Mouse (Mus musculus) lung, postnatal 36 days (tissue): ENCODE measurements at regions not wholly inside any gene's neighbourhood (a gene's known extent, or its start where the extent isn't known, plus 50 kb on each side); places are given as distances from the start of the nearest gene placed in this dataset.

ENCODE experiments used
- DNase-seq: peaks from one replicate; pipeline ENCODE4 v3.0.0; 2022; ENCODE audit warnings: mixed read lengths

DNA sequence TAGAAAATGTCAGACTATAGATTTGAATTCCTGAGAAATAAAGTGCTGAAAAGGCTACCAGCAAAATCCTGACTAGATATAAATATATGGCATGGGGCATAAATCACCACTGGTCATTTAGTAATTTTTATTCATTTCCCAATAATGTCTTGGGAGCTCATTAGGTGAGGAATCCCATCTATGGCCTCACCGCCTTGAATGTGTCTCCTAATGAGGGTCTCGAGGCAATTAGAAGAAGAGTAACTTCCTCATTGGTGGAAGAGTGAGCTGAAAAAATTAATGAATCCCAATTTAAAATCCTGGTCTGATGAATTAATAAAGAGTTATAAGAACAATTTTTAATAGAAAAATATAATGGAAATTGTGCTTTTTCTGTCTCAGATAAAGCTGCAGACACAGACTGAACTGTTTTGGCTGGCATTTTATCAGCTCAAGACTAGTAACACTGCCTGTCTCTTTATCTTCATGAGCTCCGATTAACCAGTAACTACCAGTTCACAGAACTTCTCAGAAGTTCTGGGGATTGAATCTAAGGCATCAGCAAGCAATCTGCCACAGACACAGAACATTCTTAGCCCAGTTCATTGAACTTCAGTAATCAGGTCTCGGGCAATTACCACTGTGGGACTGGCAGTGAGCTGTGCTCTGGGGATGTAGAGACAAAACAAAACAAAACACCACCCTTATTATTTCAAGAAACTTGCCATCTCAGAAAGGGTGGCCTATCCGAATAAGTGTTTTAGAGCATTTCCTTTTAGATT is 170.7 kb downstream of the Plpp3 start:
- DNase-seq: no peak

DNA sequence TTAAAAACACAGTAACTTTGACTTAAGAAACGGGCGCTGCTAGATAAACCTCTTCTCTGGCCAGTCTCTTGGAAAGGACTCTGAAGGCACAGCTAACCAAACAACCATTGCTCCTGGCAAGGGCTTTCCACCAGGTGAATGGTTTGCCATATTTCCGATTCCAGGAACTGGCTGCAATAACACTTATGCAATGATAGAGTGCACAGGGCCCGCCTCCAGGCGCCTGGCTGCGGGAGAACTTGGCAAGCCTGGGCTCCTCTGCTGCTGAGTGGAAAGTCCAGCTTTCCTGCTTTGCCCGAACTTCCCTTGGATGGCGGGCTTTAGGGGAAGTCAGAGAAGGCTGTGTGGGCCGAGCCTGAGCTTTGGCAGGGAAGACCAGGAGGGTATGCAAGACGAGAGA is 171.6 kb downstream of the Plpp3 start:
- peak; percentile 86 for DNase-seq

DNA sequence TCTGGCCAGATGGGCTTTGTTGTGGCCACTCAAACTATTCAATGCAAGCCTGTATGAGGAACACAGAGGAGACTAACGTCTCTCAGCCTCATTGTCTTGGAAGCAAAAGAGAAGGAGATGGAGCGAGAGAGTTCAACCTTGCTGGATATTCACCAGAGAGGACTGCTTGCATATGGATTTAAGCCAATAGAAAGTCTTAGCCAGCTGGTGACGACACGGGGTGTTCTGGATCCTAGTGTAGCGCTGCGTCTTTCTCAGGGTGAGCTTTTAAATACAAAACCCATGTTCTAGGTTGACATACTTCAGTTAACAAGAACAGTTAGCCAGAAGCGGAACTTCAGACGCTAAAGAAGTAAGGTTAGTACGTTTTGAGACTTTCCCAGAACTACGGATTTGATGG is 174.9 kb downstream of the Plpp3 start:
- DNase-seq: no peak

DNA sequence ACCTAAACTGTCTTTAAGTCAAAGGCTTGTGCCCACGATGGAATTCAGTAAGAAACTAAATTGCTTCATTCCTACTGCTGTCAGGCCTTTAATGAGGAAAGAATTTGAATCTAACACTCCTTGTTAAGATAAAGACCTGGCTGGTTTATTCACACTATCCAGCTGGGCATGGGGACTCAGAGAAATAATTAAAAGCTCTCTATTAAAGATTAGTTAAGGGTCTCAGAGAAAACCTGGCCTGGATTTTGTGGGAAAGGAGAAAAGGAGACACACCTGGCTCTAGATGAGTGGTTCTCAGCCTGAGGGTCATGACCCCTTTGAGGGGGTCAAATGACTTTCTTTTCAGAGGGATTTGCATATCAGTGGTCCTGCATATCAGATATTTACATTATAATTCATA is 178.7 kb downstream of the Plpp3 start:
- no peak for DNase-seq

DNA sequence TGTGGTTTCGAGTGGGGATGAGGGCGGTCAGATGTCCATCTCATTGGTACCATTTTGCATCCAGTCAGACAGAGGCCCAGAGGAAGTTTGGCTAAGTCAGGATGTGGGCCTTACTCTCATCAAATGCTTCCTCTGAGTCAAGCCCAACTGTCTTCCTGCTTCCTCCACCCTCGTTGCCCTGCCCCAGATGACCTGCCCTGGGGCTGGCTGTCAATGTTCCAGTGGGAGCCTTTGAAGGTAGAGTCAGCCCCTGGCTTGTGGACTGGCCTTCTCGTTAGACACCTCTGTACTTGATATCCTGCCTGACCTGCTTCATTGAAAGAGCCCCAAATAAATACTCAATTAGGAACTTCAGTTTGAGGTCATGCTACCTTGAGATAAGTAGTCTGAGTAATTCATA is 179.4 kb downstream of the Plpp3 start:
- DNase-seq: no peak

DNA sequence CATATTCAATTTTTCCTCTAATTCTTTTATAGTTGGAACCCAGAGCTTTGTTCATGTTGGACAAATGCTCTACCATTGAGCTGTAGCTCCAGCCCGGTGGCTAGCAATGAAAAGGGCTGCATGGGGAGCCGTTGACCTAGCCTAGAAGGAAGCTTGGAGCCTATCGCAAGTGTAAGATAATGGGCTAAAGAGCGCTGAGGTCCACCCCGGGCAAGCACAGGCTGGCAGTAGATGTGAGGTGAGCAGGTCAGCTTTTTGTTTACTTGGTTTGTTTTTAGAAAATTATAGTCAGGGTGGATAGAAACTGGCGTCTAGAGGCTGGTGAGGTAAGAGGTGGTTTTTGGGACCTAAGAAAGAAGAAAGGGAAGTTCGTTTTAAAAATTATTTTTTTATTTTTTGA is 181.0 kb downstream of the Plpp3 start:
- no peak for DNase-seq

DNA sequence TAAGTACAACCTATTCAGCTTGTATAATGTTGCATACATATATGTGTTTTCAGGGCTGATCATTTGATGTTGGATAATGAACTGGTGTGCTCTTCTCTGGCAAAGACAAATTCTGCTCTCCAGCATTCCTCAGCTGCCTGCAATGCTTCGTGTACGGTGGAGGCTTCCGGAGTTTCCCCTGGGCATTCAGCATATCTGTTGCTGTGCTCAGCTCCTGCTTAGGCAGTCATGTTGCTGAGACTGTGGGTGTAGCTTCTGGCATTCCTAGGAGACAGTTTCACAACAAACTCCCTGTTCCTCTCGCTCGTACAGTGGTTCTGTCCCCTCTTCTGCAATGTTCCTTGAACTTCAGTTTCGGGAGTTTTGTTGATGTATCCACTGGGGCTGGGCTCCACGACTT is 181.7 kb downstream of the Plpp3 start:
- DNase-seq: peak; percentile 15

DNA sequence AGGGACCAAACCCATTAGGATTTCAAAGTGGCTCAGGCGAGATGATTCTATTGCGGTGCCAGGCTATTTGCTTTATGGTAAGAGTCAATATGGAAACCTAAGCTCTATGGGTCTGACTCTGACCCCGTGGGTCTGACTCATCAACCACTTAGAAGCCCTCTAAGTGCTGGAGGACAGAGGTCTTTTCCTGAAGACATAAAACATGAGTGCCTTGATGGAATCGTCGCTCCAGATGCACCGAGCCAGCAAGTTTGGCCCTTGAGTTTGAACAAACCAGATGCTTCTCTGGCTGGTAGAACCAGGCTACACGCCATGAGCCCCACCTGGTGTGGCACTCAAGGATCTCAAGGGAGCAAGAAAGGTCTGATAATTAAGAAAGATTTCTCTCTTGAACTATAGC is 184.1 kb downstream of the Plpp3 start:
- DNase-seq: no peak

DNA sequence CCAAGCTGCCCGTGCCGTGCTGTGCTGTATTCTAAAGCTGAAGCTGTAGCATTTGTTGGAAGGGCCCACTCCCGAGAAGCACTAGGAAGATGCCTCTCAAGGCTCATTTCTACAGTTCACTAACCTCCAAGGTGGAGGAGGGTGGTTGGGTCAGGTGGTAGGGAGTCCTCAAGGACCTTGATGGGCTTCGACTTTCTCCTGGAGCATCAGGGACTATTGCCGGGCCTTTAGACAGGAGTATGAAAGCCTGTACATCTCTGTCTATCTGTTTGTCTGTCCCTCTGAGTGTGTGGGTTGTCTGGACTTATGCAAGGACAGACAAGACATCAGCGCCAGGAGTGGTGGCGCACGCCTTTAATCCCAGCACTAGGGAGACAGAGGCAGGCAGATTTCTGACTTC is 189.7 kb downstream of the Plpp3 start:
- no peak for DNase-seq

DNA sequence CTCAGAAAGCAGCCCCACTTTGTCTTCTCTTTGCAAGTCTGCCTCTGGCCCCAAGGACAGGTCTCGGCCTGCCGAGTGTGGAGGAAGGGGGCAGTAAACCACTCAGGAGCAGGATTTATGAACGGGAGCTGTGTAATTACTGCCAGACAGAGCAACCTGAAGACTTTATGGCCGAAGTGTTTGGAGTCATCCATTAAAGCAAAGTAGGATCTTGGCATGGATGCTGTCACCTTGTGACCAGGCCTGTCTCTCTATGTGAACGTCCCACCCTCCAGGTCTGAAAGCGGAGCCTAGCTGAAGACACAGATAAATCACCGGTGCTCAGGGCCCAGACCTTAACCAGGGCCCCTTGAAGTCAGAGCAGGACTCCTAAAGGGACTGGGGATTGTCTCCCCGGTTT is 190.8 kb downstream of the Plpp3 start:
- DNase-seq: no peak

DNA sequence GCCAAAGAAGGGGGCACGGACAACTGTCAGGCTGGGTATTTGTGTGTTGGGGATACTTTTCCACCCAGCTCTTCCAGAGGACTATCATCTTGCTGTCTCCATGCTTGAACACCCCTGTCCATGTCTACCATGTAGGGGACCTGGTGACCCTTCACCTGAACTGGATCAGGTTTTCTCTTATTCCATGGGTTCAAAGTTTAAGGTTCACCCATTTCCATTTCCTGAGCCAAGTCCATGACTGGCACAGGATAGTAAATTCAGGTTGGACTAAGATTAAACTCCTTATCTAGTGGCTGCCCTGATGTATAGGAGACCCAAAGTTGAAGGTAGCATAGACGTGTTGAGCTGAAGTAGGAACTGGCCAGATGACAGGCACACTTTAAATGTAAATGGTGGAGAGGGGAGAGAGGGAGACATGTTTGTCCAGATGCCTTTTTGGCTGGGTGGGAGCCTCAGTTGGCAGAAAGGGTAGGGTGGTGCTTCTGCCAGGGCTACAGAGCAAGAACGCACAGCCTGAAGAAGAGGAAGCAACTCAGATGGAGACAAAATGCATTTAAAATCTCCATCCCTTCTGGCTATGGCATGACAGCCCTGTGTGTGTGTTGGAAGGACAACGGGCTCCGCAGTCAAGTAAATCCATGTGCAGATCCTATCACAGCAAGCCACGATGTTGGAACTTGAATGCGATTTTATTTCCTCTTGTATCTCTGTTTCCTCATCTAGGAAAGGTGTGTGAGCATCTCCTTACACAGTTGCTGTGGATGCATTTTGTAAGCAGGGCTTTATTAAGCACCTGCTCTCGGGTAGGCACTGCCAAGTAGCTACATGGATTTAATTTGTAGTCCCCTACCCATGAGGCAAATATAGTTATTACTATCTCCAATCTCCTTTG is 192.4 kb downstream of the Plpp3 start:
- DNase-seq: no peak

DNA sequence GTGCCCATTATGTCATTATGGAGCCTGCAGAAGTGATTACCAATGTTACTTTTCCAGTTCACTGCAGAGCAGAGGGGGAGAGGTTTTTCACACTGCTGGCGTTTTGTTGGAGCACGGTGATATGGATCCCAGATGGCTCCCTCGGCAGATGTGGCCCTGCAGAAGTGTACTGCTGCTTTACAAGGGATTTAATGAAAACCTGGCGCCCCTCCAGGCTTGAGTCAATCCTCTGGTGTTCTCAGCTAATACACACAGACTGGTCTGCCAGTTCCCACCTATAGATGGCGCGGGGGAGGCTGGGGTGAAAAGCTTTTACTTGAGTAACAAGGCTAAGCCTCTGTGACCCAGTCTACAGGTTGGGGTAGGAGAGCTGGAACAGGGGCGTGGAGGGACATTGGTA is 195.2 kb downstream of the Plpp3 start:
- peak; percentile 26 for DNase-seq

DNA sequence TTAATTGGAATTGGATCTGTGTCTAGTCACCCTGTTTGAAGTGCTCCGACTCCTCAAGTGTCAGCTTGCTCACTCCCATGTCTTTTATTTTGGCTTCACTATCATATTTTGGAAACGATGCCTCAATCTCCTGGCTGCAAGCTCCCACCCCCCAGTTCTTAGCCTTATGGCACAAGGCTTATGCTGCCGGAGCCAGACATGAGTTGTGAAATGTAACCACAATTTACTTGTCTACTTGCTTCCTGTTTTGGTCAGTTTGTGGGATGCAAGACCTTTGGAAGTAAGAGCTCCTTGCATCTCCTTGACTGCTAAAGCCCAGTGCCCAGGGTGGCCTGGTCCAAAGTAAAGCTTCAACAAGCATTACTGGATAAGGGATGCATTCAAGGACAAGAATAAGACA is 195.8 kb downstream of the Plpp3 start:
- no peak for DNase-seq

DNA sequence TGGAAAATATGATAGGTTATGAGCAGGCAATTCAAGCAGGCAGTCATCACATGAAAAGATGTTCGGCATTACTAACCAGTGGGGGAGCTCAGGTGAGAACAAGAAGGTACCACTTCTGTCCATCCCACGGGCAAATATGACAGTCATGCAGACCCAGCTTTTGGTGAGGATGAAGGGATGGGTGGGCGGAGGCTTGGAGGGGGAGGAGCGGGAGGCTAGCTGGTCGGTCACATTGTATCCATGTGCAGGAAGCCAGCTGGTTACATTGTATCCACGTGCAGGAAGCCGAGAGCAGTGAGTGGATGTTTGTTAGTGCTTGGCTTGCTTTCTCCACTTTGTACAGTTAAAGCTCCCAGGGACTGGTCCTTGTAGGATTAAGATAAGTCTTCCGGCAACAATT is 196.9 kb downstream of the Plpp3 start:
- no peak for DNase-seq

DNA sequence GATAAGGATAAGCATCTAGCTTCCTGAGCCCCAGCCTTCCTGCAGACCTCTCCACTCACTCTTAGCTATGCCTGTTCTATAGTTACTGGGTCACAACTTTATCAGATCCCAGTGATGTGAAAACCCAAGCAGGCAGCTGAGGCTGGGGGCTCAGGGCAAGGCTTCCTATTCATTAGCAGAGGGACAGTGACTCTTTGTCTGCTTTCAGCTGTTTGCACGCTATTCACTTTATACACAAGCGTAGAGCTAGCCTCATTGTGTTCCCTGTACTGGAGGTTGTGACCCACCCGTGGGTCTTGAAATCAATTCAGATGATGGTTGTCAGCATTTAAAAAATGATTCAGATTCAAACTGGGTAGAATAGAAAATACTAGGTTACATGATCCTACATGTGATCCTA is 199.5 kb downstream of the Plpp3 start:
- no peak for DNase-seq

DNA sequence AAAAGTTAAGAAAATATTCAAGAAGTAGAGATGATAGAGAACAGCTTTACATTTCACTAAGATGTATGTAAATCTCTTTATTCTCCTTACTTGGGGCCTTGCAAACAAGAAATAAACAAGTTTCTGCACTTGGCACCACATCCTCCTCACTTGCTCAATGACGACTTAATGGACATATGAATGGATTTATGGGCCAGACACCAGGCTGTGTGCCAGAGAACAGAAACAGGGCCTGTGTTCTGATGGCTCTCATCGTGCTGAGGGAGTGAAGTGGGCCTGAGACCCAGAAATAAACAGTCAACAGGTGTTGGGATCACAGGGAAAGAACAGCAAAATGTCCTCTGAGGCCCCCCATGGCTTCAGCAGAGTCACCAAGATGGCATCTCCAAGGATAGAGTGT is 201.6 kb downstream of the Plpp3 start:
- no peak for DNase-seq

DNA sequence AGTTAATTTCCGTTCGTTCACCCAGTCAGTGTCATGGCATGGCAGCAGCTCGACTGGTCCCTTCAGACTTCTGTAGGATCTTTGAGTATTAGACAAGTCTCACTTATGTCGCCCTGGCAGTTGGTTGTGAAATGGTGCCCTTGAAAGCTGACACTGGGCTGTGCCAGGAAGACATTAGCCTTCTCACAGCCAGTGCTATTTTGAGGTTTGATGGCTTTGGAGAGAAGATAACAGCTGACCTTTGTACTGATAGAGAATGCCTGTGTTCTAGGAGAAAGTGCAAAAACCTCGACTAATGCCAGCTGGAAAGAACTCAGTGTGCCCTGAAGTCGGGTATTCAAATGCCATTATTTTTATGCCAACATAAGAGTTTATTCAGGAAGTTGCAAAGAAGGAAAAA is 207.3 kb downstream of the Plpp3 start:
- DNase-seq: peak; percentile 33

DNA sequence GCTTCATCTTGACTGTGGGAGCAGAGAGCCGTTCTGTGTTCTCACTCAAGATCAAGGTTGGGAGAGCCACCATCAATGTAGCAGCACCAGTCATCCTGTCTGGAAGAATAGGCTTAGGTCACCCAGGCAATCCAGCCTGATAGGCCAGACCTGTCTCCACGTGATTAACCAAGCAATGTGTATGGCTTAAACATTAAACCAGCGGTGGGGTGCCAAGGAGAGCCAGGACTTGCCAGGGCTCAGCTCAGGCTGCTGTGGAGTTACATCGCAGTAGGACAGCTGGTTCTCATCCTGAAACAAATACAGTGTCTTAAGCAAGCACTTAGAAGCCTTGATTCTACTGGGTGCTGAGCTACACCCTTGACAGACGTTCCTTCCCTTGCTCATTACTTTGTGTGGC is 207.9 kb downstream of the Plpp3 start:
- DNase-seq: peak; percentile 58

DNA sequence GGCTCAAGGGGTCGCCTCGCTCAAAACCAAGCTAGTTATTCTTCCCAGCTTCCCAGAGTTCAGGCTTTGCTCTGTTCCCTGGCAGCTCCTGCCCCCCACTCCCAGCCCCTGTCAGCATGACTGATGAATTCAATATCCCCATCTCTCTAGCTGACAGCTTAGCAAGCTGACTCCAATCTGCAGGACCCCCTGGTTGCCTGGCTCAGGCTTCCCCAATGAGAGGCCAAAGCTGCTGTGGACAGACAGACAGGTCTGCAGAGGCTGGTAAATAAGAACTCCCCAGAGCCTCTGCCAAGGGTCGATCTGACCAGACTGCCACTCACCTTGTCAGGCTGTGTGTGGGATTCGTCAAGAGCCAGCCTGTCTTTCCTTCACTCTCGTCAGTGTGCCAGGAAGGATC is 219.4 kb downstream of the Plpp3 start:
- no peak for DNase-seq

DNA sequence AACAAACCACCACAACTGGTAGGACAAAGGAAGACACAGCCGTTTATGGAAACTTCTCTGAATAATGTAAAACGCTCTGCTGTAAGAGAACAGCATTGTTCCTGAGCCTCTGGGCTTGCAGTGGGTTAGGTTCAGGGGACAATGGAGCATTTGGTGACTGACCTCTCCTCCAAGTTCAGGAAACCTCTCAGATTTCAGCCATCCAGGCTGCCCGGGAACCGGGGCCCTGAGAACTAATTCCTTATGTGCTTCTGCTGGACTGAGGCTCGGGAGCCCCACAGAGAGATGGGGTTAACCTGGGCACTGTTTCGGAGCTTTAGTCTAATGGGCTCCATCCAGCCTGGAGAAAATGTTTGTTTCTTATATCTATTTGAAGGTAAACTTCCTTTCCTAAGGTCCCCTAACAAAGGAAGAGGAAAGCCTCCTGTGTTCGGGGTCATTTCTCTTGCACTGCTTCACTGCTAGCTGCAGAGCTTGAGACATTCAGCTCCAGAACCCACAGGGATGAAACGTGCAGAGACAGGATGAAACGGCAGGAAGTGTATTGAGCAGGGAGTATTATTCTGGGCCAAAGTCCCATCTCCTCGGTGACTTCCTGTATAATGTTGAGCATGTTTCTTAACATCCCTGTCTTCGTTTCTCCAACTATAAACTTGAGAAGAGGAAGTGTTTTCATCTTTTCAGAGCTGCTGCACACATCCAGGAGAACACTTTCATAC is 220.5 kb downstream of the Plpp3 start:
- no peak for DNase-seq

DNA sequence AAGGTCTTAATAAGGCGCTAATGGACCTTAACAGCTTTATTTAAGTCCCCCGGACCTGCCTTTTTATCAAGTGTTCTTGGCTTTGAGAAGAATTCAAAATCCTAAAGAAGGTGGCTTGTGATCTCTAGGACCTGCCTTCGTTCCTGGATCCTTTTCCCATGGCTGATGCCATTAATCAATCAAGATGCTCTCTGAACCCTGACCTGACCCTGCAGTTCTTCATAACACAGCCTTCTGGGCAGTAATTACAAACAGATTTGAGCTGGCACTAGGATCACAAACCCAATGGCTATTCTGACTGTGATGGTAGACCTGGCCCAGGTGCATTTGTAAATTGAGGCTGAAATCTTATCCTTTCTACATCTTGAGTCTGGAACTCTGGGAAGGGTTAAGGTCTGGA is 227.7 kb downstream of the Plpp3 start:
- no peak for DNase-seq

DNA sequence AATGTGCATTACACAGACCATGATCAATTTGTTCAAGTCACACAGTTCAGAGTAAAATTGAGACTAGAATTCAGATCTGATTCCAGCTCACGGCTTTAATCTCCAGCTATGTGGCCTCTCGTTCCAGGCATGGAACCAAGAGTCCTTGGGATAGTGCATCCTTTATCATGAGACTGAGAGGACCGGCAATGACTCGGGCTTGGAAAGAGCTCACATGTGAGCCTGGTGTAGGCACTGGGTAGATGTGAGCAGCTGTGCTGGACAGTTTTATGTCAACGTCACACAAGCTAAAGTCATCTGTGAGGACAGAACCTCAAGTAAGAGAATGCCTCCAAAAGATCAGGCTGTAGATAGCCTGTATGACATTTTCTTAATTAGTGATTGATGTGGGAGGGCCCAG is 228.3 kb downstream of the Plpp3 start:
- no peak for DNase-seq

DNA sequence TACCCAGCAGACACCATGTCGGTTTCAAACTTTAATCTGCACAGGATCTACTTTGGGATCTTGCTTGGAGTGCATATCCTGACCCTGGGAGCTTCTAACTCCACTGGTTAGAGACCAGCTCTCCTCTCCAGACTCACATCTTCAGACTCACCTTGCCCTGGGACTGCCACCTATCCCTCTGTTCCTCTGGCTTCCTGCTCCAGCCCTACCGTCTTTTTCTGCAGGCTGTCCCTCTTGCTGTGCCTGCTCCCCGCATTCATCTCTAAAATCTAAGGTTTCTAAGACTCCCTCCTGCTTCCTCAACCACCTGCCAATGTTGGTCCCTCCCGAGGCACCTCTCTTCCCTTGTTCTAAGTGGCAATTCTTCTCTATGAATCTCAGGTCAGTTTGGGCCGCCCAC is 233.2 kb downstream of the Plpp3 start:
- DNase-seq: peak; percentile 22

DNA sequence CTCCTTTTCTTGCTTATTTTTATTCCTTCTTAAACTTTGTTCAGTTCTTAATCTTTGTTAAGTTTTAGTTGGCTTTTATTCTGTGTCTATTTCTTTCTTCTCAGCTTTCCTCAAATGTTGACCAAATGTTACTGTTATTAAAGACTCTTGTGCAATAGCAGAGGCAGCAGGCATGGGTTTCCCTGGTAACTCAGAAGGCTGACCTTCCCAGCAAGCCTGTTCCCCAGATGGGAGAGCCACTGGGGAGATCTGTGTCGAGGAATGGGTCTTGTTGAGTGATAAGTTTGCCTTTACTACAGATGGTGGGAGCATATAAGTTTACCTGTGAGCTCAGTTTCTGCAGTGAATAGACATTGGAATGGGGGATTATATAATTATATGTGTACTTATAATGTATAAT is 237.2 kb downstream of the Plpp3 start:
- peak; percentile 29 for DNase-seq
